Mouse (Mus musculus) CH12.LX (cell line): Measurements from ENCODE around the gene Emx2. TPM values are rescaled to one million over a fixed set of nuclear protein-coding genes. Genes with fewer than 3 reads are reported as not detected.

Experiments used
- DNase-seq: peaks from one replicate; pipeline ENCODE4 v3.0.0-alpha.2; 2013; ENCODE audit errors: extremely low read depth
- H3K27ac ChIP-seq: 2 replicates; pipeline ENCODE4 v1.5.1; 2012; ENCODE audit warnings: low read depth, mild to moderate bottlenecking, control low read depth, moderate library complexity; ENCODE audit not compliant: insufficient read depth
- H3K27me3 ChIP-seq: replicated peaks from 2 replicates; pipeline ENCODE3; 2012; ENCODE audit warnings: inconsistent platforms
- H3K36me3 ChIP-seq, 2 experiments: replicated peaks in 1 of 2; 2 replicates each; pipeline versions ENCODE3 to v1.6.1; 2012; ENCODE audit warnings: inconsistent platforms in 1 of 2, low read length in 1 of 2, mild to moderate bottlenecking in 1 of 2, mixed read lengths in 1 of 2, moderate library complexity in 1 of 2; ENCODE audit not compliant: control insufficient read depth in 1 of 2, insufficient read depth in 1 of 2
- H3K4me1 ChIP-seq, 2 experiments: 2 replicates each; pipeline ENCODE4 v1.6.1; 2012; ENCODE audit warnings: inconsistent platforms in 1 of 2, moderate library complexity in 1 of 2; ENCODE audit not compliant: insufficient read depth in 2 of 2, control insufficient read depth in 1 of 2
- H3K4me2 ChIP-seq: 2 replicates; pipeline ENCODE4 v1.6.1; 2012; ENCODE audit warnings: low read depth, mild to moderate bottlenecking, control low read depth; ENCODE audit not compliant: poor library complexity, insufficient read depth, severe bottlenecking
- H3K4me3 ChIP-seq, 3 experiments: fragments of 150-350 bp in 1 of 3; sonication (generic) in 1 of 3; replicated peaks in 1 of 3; 2 replicates each; pipeline versions ENCODE3 to v1.5.1; 2011 to 2012; ENCODE audit warnings: low read depth in 2 of 3, low read length in 2 of 3, mild to moderate bottlenecking in 2 of 3, moderate library complexity in 2 of 3, control low read depth in 1 of 3, improper control_type of control experiment in 1 of 3, inconsistent platforms in 1 of 3, mixed read lengths in 1 of 3; ENCODE audit not compliant: poor library complexity in 1 of 3
- H3K79me2 ChIP-seq: replicated peaks from 2 replicates; pipeline ENCODE4 v1.6.1; 2012; ENCODE audit warnings: mild to moderate bottlenecking, moderate library complexity; ENCODE audit not compliant: control insufficient read depth, poor library complexity, insufficient read depth, severe bottlenecking; ENCODE audit errors: extremely low read depth
- H3K9ac ChIP-seq: 2 replicates; pipeline ENCODE4 v1.6.1; 2012; ENCODE audit warnings: low read depth, mild to moderate bottlenecking, control low read depth, moderate library complexity; ENCODE audit not compliant: insufficient read depth
- H3K9me3 ChIP-seq: replicated peaks from 2 replicates; pipeline ENCODE3; 2012; ENCODE audit warnings: low read length, inconsistent platforms, mixed read lengths
- BHLHE40 ChIP-seq: IDR thresholded peaks from 2 replicates; pipeline ENCODE4 v1.6.1; 2011; ENCODE audit warnings: mild to moderate bottlenecking, low read depth, low read length, improper control_type of control experiment
- CHD1 ChIP-seq: IDR thresholded peaks from 2 replicates; pipeline ENCODE4 v1.6.1; 2012; ENCODE audit warnings: low read depth, low read length, improper control_type of control experiment, inconsistent platforms
- CTCF ChIP-seq, 2 experiments: IDR thresholded peaks in 1 of 2; conservative IDR thresholded peaks in 1 of 2; 2 replicates each; pipeline ENCODE4 v1.5.1; 2011 to 2012; ENCODE audit warnings: low read depth in 2 of 2, low read length in 2 of 2, improper control_type of control experiment in 1 of 2, inconsistent platforms in 1 of 2, mild to moderate bottlenecking in 1 of 2, moderate library complexity in 1 of 2
- EP300 ChIP-seq: IDR thresholded peaks from 2 replicates; pipeline ENCODE4 v1.6.1; 2011; ENCODE audit warnings: low read length, improper control_type of control experiment
- HCFC1 ChIP-seq: IDR thresholded peaks from 2 replicates; pipeline ENCODE4 v1.6.1; 2012; ENCODE audit warnings: low read depth, mild to moderate bottlenecking, inconsistent platforms, low read length, improper control_type of control experiment
- IRF4 ChIP-seq: IDR thresholded peaks from 2 replicates; pipeline ENCODE4 v1.6.1; 2014; ENCODE audit warnings: low read depth, mild to moderate bottlenecking, inconsistent platforms, low read length, improper control_type of control experiment
- JUN ChIP-seq: IDR thresholded peaks from 2 replicates; pipeline ENCODE4 v1.6.1; 2011; ENCODE audit warnings: low read depth, mild to moderate bottlenecking, low read length, improper control_type of control experiment, moderate library complexity; ENCODE audit not compliant: insufficient read depth
- JUND ChIP-seq: conservative IDR thresholded peaks from 2 replicates; pipeline ENCODE4 v1.6.1; 2011; ENCODE audit warnings: low read depth, low read length, improper control_type of control experiment
- KAT2A ChIP-seq: IDR thresholded peaks from 2 replicates; pipeline ENCODE4 v1.6.1; 2012; ENCODE audit warnings: low read length, improper control_type of control experiment, inconsistent platforms; ENCODE audit not compliant: insufficient replicate concordance
- MAZ ChIP-seq: IDR thresholded peaks from 2 replicates; pipeline ENCODE4 v1.6.1; 2012; ENCODE audit warnings: low read depth, mild to moderate bottlenecking, inconsistent platforms, low read length, improper control_type of control experiment, moderate library complexity
- MEF2A ChIP-seq: IDR thresholded peaks from 2 replicates; pipeline ENCODE4 v1.6.1; 2014; ENCODE audit warnings: low read depth, mild to moderate bottlenecking, inconsistent platforms, low read length, improper control_type of control experiment, borderline replicate concordance
- MYC ChIP-seq: IDR thresholded peaks from 2 replicates; pipeline ENCODE4 v1.6.1; 2011; ENCODE audit warnings: low read depth, mild to moderate bottlenecking, improper control_type of control experiment, low read length
- NELFE ChIP-seq: IDR thresholded peaks from 2 replicates; pipeline ENCODE4 v1.6.1; 2011; ENCODE audit warnings: low read depth, low read length, improper control_type of control experiment
- POLR2A ChIP-seq: IDR thresholded peaks from 2 replicates; pipeline ENCODE4 v1.6.1; 2011; ENCODE audit warnings: low read depth, mild to moderate bottlenecking, improper control_type of control experiment, low read length
- POLR2AphosphoS2 ChIP-seq: IDR thresholded peaks from 2 replicates; pipeline ENCODE4 v1.6.1; 2011; ENCODE audit warnings: low read depth, low read length, improper control_type of control experiment
- RAD21 ChIP-seq: IDR thresholded peaks from 2 replicates; pipeline ENCODE4 v1.6.1; 2011; ENCODE audit warnings: low read depth, mild to moderate bottlenecking, low read length, improper control_type of control experiment, moderate library complexity
- RCOR1 ChIP-seq: conservative IDR thresholded peaks from 2 replicates; pipeline ENCODE4 v1.6.1; 2012; ENCODE audit warnings: low read depth, mild to moderate bottlenecking, inconsistent platforms, low read length, improper control_type of control experiment
- SIN3A ChIP-seq: IDR thresholded peaks from 2 replicates; pipeline ENCODE4 v1.6.1; 2012; ENCODE audit warnings: low read length, improper control_type of control experiment, inconsistent platforms
- SMC3 ChIP-seq: IDR thresholded peaks from 2 replicates; pipeline ENCODE4 v1.6.1; 2011; ENCODE audit warnings: low read depth, low read length, improper control_type of control experiment
- TCF12 ChIP-seq: IDR thresholded peaks from 2 replicates; pipeline ENCODE4 v1.6.1; 2014; ENCODE audit warnings: low read depth, mild to moderate bottlenecking, inconsistent platforms, low read length, improper control_type of control experiment
- UBTF ChIP-seq: IDR thresholded peaks from 2 replicates; pipeline ENCODE4 v1.6.1; 2012; ENCODE audit warnings: low read depth, mild to moderate bottlenecking, inconsistent platforms, low read length, improper control_type of control experiment, moderate library complexity
- USF1 ChIP-seq: IDR thresholded peaks from 2 replicates; pipeline ENCODE4 v1.6.1; 2014; ENCODE audit warnings: low read depth, mild to moderate bottlenecking, inconsistent platforms, low read length, improper control_type of control experiment
- USF2 ChIP-seq: conservative IDR thresholded peaks from 2 replicates; pipeline ENCODE4 v1.6.1; 2011; ENCODE audit warnings: low read depth, low read length, improper control_type of control experiment
- ZC3H11A ChIP-seq: IDR thresholded peaks from 2 replicates; pipeline ENCODE4 v1.6.1; 2012; ENCODE audit warnings: low read depth, mild to moderate bottlenecking, inconsistent platforms, low read length, improper control_type of control experiment
- ZKSCAN1 ChIP-seq: IDR thresholded peaks from 2 replicates; pipeline ENCODE4 v1.6.1; 2012; ENCODE audit warnings: low read depth, inconsistent platforms, low read length, improper control_type of control experiment, borderline replicate concordance
- ZMIZ1 ChIP-seq: IDR thresholded peaks from 2 replicates; pipeline ENCODE4 v1.6.1; 2012; ENCODE audit warnings: low read depth, mild to moderate bottlenecking, inconsistent platforms, low read length, improper control_type of control experiment
- dilution Hi-C: fragments of 300-500 bp; cut with MboI; formaldehyde crosslinking; loops from 2 replicates; pipeline ENCODE4 v1.14.3; 2020; ENCODE audit warnings: low sequenced_read_pairs; ENCODE audit not compliant: extremely low pct_unique_long_range_greater_than_20kb, extremely low pct_ligation_motif_present
- in situ Hi-C: fragments of 300-500 bp; cut with MboI; formaldehyde crosslinking; loops from 3 replicates; pipeline ENCODE4 v1.14.3; 2019; ENCODE audit warnings: low sequenced_read_pairs, low pct_ligation_motif_present, low pct_unique_long_range_greater_than_20kb, mixed read lengths
- polyA plus RNA-seq: library from polyadenylated mRNA; unstranded; fragments of >175 nt; gene quantifications from 2 replicates; pipeline ENCODE4 v1.2.1, GENCODE M21; 2012; ENCODE audit warnings: low read depth; ENCODE audit not compliant: insufficient read length
- total RNA-seq, 2 experiments: library from RNA; depleted of rRNA; stranded (reverse); fragments of 300-350 nt in 1 of 2; fragments of >200 nt in 1 of 2; gene quantifications; 2 replicates each; pipeline ENCODE4 v1.2.3; 2012 to 2014

The Emx2 gene
- total and polyA plus RNA-seq, 3 experiments: not detected

DNA sequence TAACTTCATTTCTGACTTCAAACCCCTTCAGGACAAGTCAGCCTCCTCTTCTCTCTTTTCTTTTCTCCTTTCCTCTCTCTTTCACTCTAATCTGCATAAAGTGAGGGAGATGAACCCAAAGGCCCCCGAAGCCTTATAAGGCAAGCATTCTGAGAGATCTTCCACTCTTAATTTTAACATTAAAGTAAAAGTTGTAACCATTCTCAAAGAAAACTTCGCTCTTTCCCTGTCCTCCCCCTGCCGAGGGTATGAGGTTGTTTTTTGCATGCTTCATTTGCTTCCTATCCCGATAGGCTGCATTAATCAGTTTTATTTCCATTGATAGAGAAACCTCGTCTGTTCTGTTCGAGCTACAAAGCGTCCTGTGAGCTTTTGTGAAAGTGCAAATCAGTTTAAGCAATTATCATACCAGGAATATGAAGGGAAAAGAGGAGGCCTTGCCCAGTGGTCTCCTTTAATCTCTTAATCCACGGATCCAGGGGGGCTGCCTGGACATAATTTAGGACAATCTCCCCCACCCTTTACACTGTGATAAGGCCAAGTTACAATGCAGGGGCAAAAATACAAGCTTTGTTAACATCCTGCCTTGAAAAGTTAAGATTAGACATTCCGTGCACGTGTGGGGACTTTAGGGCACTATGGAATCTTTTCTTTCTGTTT is 7.7 kb downstream of the Emx2 start:
- Histone ChIP-seq H3K4me2 (peak overlapping the region; percentile 12; the same call in 1 of the 2 replicates), H3K79me2 (no peaks in the 10 kb centered on the region)
- in situ Hi-C loops: no loop called here
- dilution Hi-C loops: no loop called here
- TF ChIP-seq MAZ: no peak
- no peak for TF ChIP-seq RCOR1
- TF ChIP-seq HCFC1: no peak
- TF ChIP-seq ZMIZ1: no peak
- no peak for TF ChIP-seq NELFE
- TF ChIP-seq ZKSCAN1: no peak
- no peak for TF ChIP-seq EP300
- no peak for TF ChIP-seq UBTF
- TF ChIP-seq USF2: no peak
- TF ChIP-seq USF1: no peak
- no peak for TF ChIP-seq RAD21
- TF ChIP-seq CTCF (conservative IDR thresholded peaks at IDR 0.05 in 1 of 2, IDR thresholded peaks at IDR 0.05 in 1 of 2; ENCODE audit: low read depth in 2 of 2, low read length in 2 of 2): no peak
- TF ChIP-seq IRF4: no peak
- TF ChIP-seq MYC: no peak
- TF ChIP-seq MEF2A: no peak
- TF ChIP-seq POLR2AphosphoS2: no peak
- TF ChIP-seq JUN: no peak
- no peak for TF ChIP-seq KAT2A
- TF ChIP-seq CHD1: no peak
- TF ChIP-seq, all 38 proteins: peak for 0
- H3K36me3 ChIP-seq: no peaks in the 10 kb centered on the region
- 0 out of 4 replicates have a peak, but pooled peaks cover 0 to 2% of the 10 kb centered on the region in 2 experiments for H3K4me1 ChIP-seq
- H3K9ac ChIP-seq: no peak overlapping the region
- no peak overlapping the region for H3K27ac ChIP-seq
- no peaks in the 10 kb centered on the region for H3K9me3 ChIP-seq
- DNase-seq: no peak
- no peaks in the 10 kb centered on the region for H3K27me3 ChIP-seq
- H3K4me3 ChIP-seq: no peak overlapping the region

DNA sequence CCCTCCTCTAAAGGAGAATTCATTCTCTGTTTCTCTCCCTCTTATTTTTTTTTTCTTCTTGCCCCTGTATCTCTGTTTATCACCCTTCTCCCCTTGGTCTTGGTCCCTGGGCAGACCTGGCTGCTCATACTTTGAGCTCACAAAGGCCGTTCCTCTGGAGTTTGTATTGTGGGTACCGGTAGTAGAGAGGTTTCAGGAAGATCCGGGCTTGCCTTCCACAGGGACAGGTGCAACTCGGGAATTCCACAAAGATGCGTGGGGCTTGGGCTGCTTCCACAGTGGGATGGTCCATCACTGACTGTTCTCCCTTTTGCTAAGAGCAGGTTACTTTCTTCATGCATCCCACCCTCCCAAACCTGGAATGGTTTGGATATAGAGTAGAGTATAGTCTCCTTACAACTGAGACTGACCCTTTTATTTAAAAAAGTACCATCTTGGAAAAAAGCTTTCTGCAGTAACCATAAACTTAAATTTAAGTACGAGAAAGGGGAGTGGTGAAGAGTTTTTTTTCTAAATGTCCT is 8.3 kb downstream of the Emx2 start:
- Histone ChIP-seq H3K36me3 (no peaks in the 10 kb centered on the region), H3K4me3 (no peak overlapping the region), H3K27ac (no peak overlapping the region), H3K27me3 (no peaks in the 10 kb centered on the region), H3K79me2 (no peaks in the 10 kb centered on the region), H3K9me3 (no peaks in the 10 kb centered on the region), H3K4me1 (0 out of 4 replicates have a peak, but pooled peaks cover 0 to 2% of the 10 kb centered on the region in 2 experiments), H3K4me2 (no peak overlapping the region), H3K9ac (no peak overlapping the region)
- DNase-seq: no peak
- TF ChIP-seq USF1 (no peak), JUND (no peak), SMC3 (no peak), MAZ (no peak), POLR2A (no peak), RCOR1 (no peak), HCFC1 (no peak), BHLHE40 (no peak), SIN3A (no peak), ZC3H11A (no peak), ZMIZ1 (no peak), IRF4 (no peak), TCF12 (no peak)
- dilution Hi-C loops: no loop called here
- in situ Hi-C loops: no loop called here
